Mouse (Mus musculus) erythroblast, embryonic 14.5 days (primary cell): ENCODE measurements around the gene Clspn.

Experiments
- GATA1 ChIP-seq: IDR thresholded peaks from 2 replicates; pipeline ENCODE4 v1.6.1; 2012; ENCODE audit warnings: low read length, inconsistent platforms, mixed read lengths
- TAL1 ChIP-seq: IDR thresholded peaks from 3 replicates; pipeline ENCODE4 v1.6.1; 2012; ENCODE audit warnings: low read length, inconsistent platforms, mixed read lengths

- TF ChIP-seq TAL1 (no peak), GATA1 (no peak)
Observed at GRCm38 (mm10) chr4:126609606-126610181, 53.0 kb downstream of the Clspn start, which contains the start of gene 5730409E04Rik.
